Mouse (Mus musculus): ENCODE data around the gene Papss2. TPM values are rescaled to one million over a fixed set of nuclear protein-coding genes. Genes with fewer than 3 reads are reported as not detected.

Papss2 gene
- total RNA-seq, 2 experiments from 2014 or later: 16.0 to 16.8 TPM

DNA sequence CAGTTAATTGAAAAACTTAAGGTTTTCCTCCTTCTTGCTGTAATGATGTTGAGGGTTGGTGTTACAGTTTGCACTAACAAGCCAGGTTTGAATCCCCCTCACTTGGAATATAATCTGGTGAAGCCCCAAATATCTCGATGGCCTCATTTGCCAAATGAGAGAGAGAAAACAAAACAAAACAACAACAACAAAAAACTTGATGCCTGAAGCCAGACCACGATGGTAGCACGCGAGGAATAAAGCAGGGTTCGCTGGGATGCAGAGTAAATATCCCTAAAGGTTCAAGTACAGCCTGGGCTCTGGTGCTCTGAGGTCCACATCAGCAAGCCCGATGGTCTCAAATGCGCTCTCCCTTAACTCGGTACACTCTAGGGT, 472 bp upstream of the Papss2 start:
- intact Hi-C loops (cut with DNase I): loop anchor here (2.0 to 5.0 kb wide), 3 partner anchors 40 to 623 kb away; no protein-coding TSS in a partner anchor

GRCm38 (mm10) chr19:32599006-32599405, 3.4 kb downstream of the Papss2 start:
- no peak for DNase-seq
- intact Hi-C loops (cut with DNase I): loop anchor here (5.0 kb wide), 2 partner anchors 88 to 627 kb away; no protein-coding TSS in a partner anchor

More for the DNA sequence above, 472 bp upstream of the Papss2 start:
- no peak for DNase-seq

- no peak for DNase-seq
- intact Hi-C loops (cut with DNase I): loop anchor here (5.0 kb wide), 2 partner anchors 88 to 627 kb away; no protein-coding TSS in a partner anchor
Measured at GRCm38 (mm10) chr19:32599436-32599835, 3.8 kb downstream of the Papss2 start.

- DNase-seq: no peak
- intact Hi-C loops (cut with DNase I): no loop called here
Measured at GRCm38 (mm10) chr19:32601033-32601770, 5.6 kb downstream of the Papss2 start.

GRCm38 (mm10) chr19:32603466-32603865, 7.9 kb downstream of the Papss2 start:
- no peak for DNase-seq

DNA sequence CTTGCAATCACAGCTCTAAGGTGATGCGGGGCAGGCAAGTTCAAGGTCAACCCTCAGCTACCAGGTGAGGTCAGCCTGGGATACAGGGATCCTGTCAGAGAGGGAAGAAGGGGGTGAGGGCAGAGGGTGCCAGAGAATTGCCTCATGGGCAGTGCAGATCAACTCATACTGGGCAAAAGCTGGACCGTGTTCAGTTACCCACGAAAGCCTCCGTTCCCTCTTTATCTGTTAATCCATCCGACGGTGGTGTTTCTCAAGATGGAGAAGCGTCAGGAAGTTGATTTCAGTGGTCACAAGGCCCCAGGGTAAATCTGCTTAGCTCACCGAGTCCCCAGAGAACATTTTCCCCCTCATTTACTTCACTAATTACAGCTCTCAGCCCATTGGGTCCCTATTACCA, 8.5 kb downstream of the Papss2 start:
- intact Hi-C loops (cut with DNase I): no loop called here
- DNase-seq: no peak

More at GRCm38 (mm10) chr19:32603466-32603865, 7.9 kb downstream of the Papss2 start:
- intact Hi-C loops (cut with DNase I): no loop called here

GRCm38 (mm10) chr19:32604563-32605252, 9.1 kb downstream of the Papss2 start:
- DNase-seq: no peak
- intact Hi-C loops (cut with DNase I): no loop called here

GRCm38 (mm10) chr19:32606227-32606827, 10.7 kb downstream of the Papss2 start:
- intact Hi-C loops (cut with DNase I): no loop called here
- DNase-seq: no peak

DNA sequence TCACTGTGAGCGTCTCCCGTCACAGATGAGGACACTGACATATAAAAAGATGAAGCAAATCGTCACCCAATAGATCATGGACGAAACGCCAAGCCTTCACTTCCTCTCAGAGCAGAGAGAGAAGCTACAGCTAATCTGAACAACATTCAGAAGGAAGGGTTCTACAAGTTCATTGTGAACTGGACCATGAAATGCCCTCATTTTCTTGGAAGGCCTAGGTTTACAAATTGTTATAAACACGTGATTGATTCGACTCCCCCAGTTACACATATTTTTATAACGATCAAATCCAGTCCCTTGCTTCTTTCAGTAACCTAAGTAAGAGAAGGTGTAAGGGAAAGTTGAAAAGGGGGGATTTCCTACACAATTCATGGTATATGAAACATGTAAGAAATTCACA, 11.4 kb downstream of the Papss2 start:
- DNase-seq: no peak
- intact Hi-C loops (cut with DNase I): no loop called here

GRCm38 (mm10) chr19:32611386-32612092, 15.9 kb downstream of the Papss2 start:
- DNase-seq: no peak
- intact Hi-C loops (cut with DNase I): no loop called here

GRCm38 (mm10) chr19:32614046-32614771, 18.6 kb downstream of the Papss2 start:
- no peak for DNase-seq
- intact Hi-C loops (cut with DNase I): no loop called here

- no peak for DNase-seq
- intact Hi-C loops (cut with DNase I): no loop called here
Measured at GRCm38 (mm10) chr19:32614772-32615099, 19.1 kb downstream of the Papss2 start.

- no peak for DNase-seq
- intact Hi-C loops (cut with DNase I): no loop called here
Measured at GRCm38 (mm10) chr19:32616646-32617045, 21.1 kb downstream of the Papss2 start.

GRCm38 (mm10) chr19:32619739-32620138, 24.1 kb downstream of the Papss2 start:
- intact Hi-C loops (cut with DNase I): no loop called here
- no peak for DNase-seq

- intact Hi-C loops (cut with DNase I): no loop called here
- no peak for DNase-seq
Measured at GRCm38 (mm10) chr19:32620859-32621445, 25.4 kb downstream of the Papss2 start.

DNA sequence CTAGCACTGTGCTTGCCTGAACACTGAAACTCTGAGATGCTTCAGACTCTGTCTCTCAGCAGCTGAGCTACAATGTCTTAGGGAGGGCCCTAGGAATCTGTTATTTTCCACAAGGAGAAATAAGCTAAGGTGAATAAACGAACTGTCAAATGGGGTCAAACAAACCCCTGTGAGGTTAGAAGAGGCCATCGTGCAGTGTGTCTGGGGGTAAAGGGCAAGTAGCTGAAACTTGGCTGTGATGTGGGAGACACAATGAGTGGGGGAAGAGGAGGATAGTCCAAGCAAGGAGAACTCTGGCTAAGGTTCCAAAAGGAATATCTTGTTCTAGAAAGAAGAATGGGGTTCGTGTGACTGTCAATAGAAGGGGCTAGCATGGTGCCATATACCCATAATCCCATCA, 26.6 kb downstream of the Papss2 start:
- no peak for DNase-seq
- intact Hi-C loops (cut with DNase I): no loop called here

- intact Hi-C loops (cut with DNase I): no loop called here
- DNase-seq: no peak
Measured at GRCm38 (mm10) chr19:32626768-32627331, 31.3 kb downstream of the Papss2 start.

DNA sequence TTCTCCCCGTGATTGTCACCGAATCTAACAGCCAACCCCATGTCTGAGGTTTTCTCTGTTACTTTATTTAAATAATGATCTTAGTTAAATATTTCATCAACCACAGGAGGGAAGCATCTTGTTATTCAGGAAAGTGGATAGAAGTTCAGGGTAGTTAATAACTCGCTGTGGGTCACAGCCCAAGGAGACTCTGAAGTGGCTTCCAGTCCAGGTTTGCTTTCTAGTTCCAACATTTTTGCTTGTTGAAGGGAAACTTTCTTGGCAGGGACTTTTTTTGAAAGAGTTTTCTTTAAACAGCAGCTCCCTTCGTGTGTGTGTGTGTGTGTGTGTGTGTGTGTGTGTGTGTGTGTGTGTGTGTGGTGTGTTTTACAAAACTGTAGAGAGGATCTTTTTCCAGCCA, 32.0 kb downstream of the Papss2 start:
- DNase-seq: no peak
- intact Hi-C loops (cut with DNase I): no loop called here

DNA sequence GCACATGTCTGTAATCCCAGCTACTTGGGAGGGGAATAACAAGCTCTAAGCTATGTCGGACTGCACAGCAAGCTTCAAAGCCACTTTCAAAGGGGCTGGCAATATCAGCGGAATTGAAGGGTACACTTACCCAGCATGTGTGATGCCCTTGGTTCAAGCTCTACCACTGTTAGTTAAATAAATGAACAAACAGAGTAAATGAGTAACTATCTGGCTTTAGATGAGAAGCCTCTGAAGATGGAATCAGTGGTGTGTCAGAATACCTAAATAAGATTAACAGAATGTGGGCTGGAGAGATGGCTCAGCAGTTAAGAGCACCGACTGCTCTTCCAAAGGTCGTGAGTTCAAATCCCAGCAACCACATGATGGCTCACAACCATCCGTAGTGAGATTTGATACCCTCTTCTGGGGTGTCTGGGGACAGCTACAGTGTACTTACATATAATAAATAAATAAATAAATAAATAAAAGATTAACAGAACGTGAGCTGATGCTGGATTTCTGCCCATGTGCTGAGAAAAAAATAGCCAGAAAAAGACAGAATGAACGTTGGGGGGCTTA, 33.1 kb downstream of the Papss2 start:
- DNase-seq: no peak
- intact Hi-C loops (cut with DNase I): no loop called here

All from heart, postnatal 10 days (tissue).